Mouse (Mus musculus) heart, postnatal 0 days (tissue): ENCODE measurements around the gene Map3k4. TPM values are rescaled to one million over a fixed set of nuclear protein-coding genes. Genes with fewer than 3 reads are reported as not detected.
A peak's percentile ranks its signal among the peaks of the same experiment; 100 is the strongest.

Source experiments
- ATAC-seq: fragments of 200-750 bp; cut with Nextera tagmentation; 2 replicates; pipeline ENCODE4 v1.8.0; 2017; ENCODE audit warnings: low read depth, moderate number of reproducible peaks, moderate library complexity; ENCODE audit not compliant: insufficient read depth
- DNase-seq: peaks from one replicate; pipeline ENCODE4 v3.0.0-alpha.2; 2016; ENCODE audit warnings: low spot score
- H3K27ac ChIP-seq: fragments of 300-500 bp; sonication (generic); 2 replicates; pipeline ENCODE4 v1.5.1; 2014; ENCODE audit warnings: low read depth, mild to moderate bottlenecking
- H3K27me3 ChIP-seq: fragments of 300-500 bp; sonication (generic); 2 replicates; pipeline ENCODE4 v1.6.1; 2014; ENCODE audit warnings: low read length, mixed read lengths; ENCODE audit not compliant: control insufficient read depth, insufficient read depth
- H3K36me3 ChIP-seq: fragments of 300-500 bp; sonication (generic); replicated peaks from 2 replicates; pipeline ENCODE4 v1.6.1; 2014; ENCODE audit warnings: low read length, mixed read lengths; ENCODE audit not compliant: control insufficient read depth, insufficient read depth
- H3K4me1 ChIP-seq: fragments of 300-500 bp; sonication (generic); 2 replicates; pipeline ENCODE4 v1.6.1; 2014; ENCODE audit warnings: antibody characterized with exemption; ENCODE audit not compliant: control insufficient read depth, insufficient read depth
- H3K4me2 ChIP-seq: fragments of 300-500 bp; sonication (generic); 2 replicates; pipeline ENCODE4 v1.6.1; 2014; ENCODE audit warnings: low read depth, mild to moderate bottlenecking, low read length, moderate library complexity
- H3K4me3 ChIP-seq: fragments of 300-500 bp; sonication (generic); 2 replicates; pipeline ENCODE4 v1.5.1; 2014; ENCODE audit warnings: low read depth, low read length
- H3K9ac ChIP-seq: fragments of 300-500 bp; sonication (generic); replicated peaks from 2 replicates; pipeline ENCODE4 v1.6.1; 2014; ENCODE audit warnings: low read depth, low read length, mixed read lengths
- H3K9me3 ChIP-seq: fragments of 300-500 bp; sonication (generic); replicated peaks from 2 replicates; pipeline ENCODE4 v1.6.1; 2016; ENCODE audit warnings: low read length; ENCODE audit not compliant: control insufficient read depth
- CTCF ChIP-seq: IDR thresholded peaks from 2 replicates; pipeline ENCODE4 v1.5.1; 2016; ENCODE audit warnings: antibody characterized with exemption, control low read depth, low read depth
- EP300 ChIP-seq: IDR thresholded peaks from 2 replicates; pipeline ENCODE4 v1.6.1; 2016; ENCODE audit warnings: antibody characterized with exemption, low read depth
- WGBS: fragments of 180-500 bp; shearing (Covaris S2); extraction: QIAGEN DNeasy Blood & Tissue Kit; methylation state at CpG from one replicate; pipeline ENCODE4 v1.1.7; 2014; 5-methylcytosine and 5-hydroxymethylcytosine counted together
- polyA plus RNA-seq: library from polyadenylated mRNA; unstranded; fragments of >200 nt; fragmentation: Nextera tagmentation; extraction: Ambion mirVana; gene quantifications from 2 replicates; pipeline ENCODE4 v1.2.1, GENCODE M21; 2015
- total RNA-seq: library from RNA; depleted of rRNA; stranded (reverse); fragments of >200 nt; gene quantifications from 2 replicates; pipeline ENCODE4 v1.2.3, GENCODE M21; 2014; ENCODE audit warnings: low replicate concordance

Map3k4 gene
- total and polyA plus RNA-seq, 2 experiments from 2014 or later, result 25.0 to 36.0 TPM

- TF ChIP-seq EP300, result no peak
- TF ChIP-seq CTCF, result no peak
- no peak overlapping the region for H3K27ac ChIP-seq
- no peak for ATAC-seq
- no peaks in the 10 kb centered on the region for H3K36me3 ChIP-seq
- H3K4me1 ChIP-seq, result no peaks in the 10 kb centered on the region
- H3K9ac ChIP-seq, result no peak overlapping the region
- WGBS, result 39% methylated on average over 1 of the region's 1 CpGs
- no peak overlapping the region for H3K4me2 ChIP-seq
- no peaks in the 10 kb centered on the region for H3K27me3 ChIP-seq
- H3K4me3 ChIP-seq, result no peak overlapping the region
- DNase-seq, result no peak
- no peaks in the 10 kb centered on the region for H3K9me3 ChIP-seq
Measured at GRCm38 (mm10) chr17:12352781-12353180, 34.2 kb upstream of the Map3k4 start.

GRCm38 (mm10) chr17:12351564-12351963, 33.0 kb upstream of the Map3k4 start:
- Histone ChIP-seq H3K9me3 (no peaks in the 10 kb centered on the region), H3K36me3 (no peaks in the 10 kb centered on the region), H3K4me2 (no peak overlapping the region), H3K4me1 (no peaks in the 10 kb centered on the region), H3K27me3 (no peaks in the 10 kb centered on the region), H3K27ac (no peak overlapping the region), H3K9ac (no peak overlapping the region), H3K4me3 (no peak overlapping the region)
- ATAC-seq (no peak), DNase-seq (no peak)
- TF ChIP-seq EP300 (no peak), CTCF (no peak)
- 85% methylated on average over 6 of the region's 6 CpGs for WGBS

GRCm38 (mm10) chr17:12347462-12347861, 28.9 kb upstream of the Map3k4 start:
- H3K36me3 ChIP-seq, result no peaks in the 10 kb centered on the region
- H3K4me2 ChIP-seq, result no peak overlapping the region
- no peak overlapping the region for H3K4me3 ChIP-seq
- H3K27ac ChIP-seq, result no peak overlapping the region
- H3K9me3 ChIP-seq, result no peaks in the 10 kb centered on the region
- 83% methylated on average over 1 of the region's 1 CpGs for WGBS
- no peak for DNase-seq
- no peaks in the 10 kb centered on the region for H3K4me1 ChIP-seq
- TF ChIP-seq CTCF, result no peak
- no peak for TF ChIP-seq EP300
- no peaks in the 10 kb centered on the region for H3K27me3 ChIP-seq
- no peak for ATAC-seq
- H3K9ac ChIP-seq, result no peak overlapping the region

- 63% methylated on average over 9 of the region's 9 CpGs for WGBS
- H3K9me3 ChIP-seq, result no peaks in the 10 kb centered on the region
- no peak overlapping the region for H3K4me3 ChIP-seq
- DNase-seq (no peak), ATAC-seq (no peak)
- TF ChIP-seq CTCF, result no peak
- TF ChIP-seq EP300, result no peak
- H3K36me3 ChIP-seq, result no peaks in the 10 kb centered on the region
- peak overlapping the region; percentile 34; the same call in 1 of the 2 replicates for H3K27ac ChIP-seq
- no peaks in the 10 kb centered on the region for H3K27me3 ChIP-seq
- H3K9ac ChIP-seq, result no peak overlapping the region
- H3K4me1 ChIP-seq, result no peaks in the 10 kb centered on the region
- H3K4me2 ChIP-seq, result no peak overlapping the region
Measured at GRCm38 (mm10) chr17:12343702-12344376, 25.2 kb upstream of the Map3k4 start.

- Histone ChIP-seq H3K27me3 (no peaks in the 10 kb centered on the region), H3K4me1 (peaks cover 9% of the 10 kb centered on the region; the same call in 1 of the 2 replicates), H3K9ac (no peak overlapping the region), H3K9me3 (no peaks in the 10 kb centered on the region), H3K36me3 (no peaks in the 10 kb centered on the region), H3K4me2 (no peak overlapping the region), H3K4me3 (no peak overlapping the region), H3K27ac (no peak overlapping the region)
- DNase-seq (no peak), ATAC-seq (no peak)
- TF ChIP-seq EP300, result no peak
- no peak for TF ChIP-seq CTCF
- 84% methylated on average over 4 of the region's 4 CpGs for WGBS
Measured at GRCm38 (mm10) chr17:12337156-12337555, 18.6 kb upstream of the Map3k4 start.
